Mouse (Mus musculus) ES-Bruce4 (cell line): ENCODE results near the gene Timm44. TPM values are rescaled to one million over a fixed set of nuclear protein-coding genes. Genes with fewer than 3 reads are reported as not detected.

ENCODE experiments used
- H3K27ac ChIP-seq: 2 replicates; pipeline ENCODE4 v1.5.1; 2012; ENCODE audit warnings: low read length, inconsistent platforms; ENCODE audit not compliant: insufficient read depth
- H3K27me3 ChIP-seq: 2 replicates; pipeline ENCODE4 v1.6.1; 2012; ENCODE audit warnings: mild to moderate bottlenecking, low read length, inconsistent platforms; ENCODE audit not compliant: control insufficient read depth, poor library complexity, insufficient read depth, severe bottlenecking
- H3K36me3 ChIP-seq: 2 replicates; pipeline ENCODE4 v1.6.1; 2012; ENCODE audit warnings: inconsistent platforms, mild to moderate bottlenecking, low read length, moderate library complexity; ENCODE audit not compliant: control insufficient read depth, poor library complexity, insufficient read depth, severe bottlenecking
- H3K4me1 ChIP-seq: one replicate; pipeline ENCODE4 v1.8.1; 2011; ENCODE audit warnings: low read length; ENCODE audit not compliant: control insufficient read depth, insufficient read depth
- H3K4me3 ChIP-seq: 2 replicates; pipeline ENCODE4 v1.5.1; 2011; ENCODE audit warnings: low read depth, mild to moderate bottlenecking, low read length
- H3K9ac ChIP-seq: 2 replicates; pipeline ENCODE4 v1.6.1; 2012; ENCODE audit warnings: low read depth, mild to moderate bottlenecking, inconsistent platforms; ENCODE audit not compliant: poor library complexity, severe bottlenecking
- H3K9me3 ChIP-seq: replicated peaks from 2 replicates; pipeline ENCODE4 v1.6.1; 2012; ENCODE audit warnings: mild to moderate bottlenecking, low read length, inconsistent platforms; ENCODE audit not compliant: control insufficient read depth, poor library complexity, insufficient read depth, severe bottlenecking
- CTCF ChIP-seq: IDR thresholded peaks from one replicate; pipeline ENCODE4 v1.8.1; 2011; ENCODE audit warnings: low read depth, low read length
- EP300 ChIP-seq: IDR thresholded peaks from 2 replicates; pipeline ENCODE4 v1.6.1; 2011; ENCODE audit warnings: low read depth, low read length; ENCODE audit not compliant: insufficient read depth
- POLR2A ChIP-seq: IDR thresholded peaks from one replicate; pipeline ENCODE4 v1.8.1; 2011; ENCODE audit warnings: low read length; ENCODE audit not compliant: insufficient read depth
- polyA plus RNA-seq: library from polyadenylated mRNA; stranded (reverse); fragments of >200 nt; gene quantifications from 2 replicates; pipeline ENCODE4 v1.2.4, GENCODE M21; 2011; ENCODE audit warnings: low read depth; ENCODE audit not compliant: missing spikeins, insufficient read depth, insufficient read length

Timm44 gene
- polyA plus RNA-seq, 1 experiment = 103 TPM

- no peak overlapping the region for H3K9ac ChIP-seq
- no peaks in the 10 kb centered on the region for H3K4me1 ChIP-seq
- H3K27ac ChIP-seq = no peak overlapping the region
- H3K9me3 ChIP-seq = no peaks in the 10 kb centered on the region
- H3K27me3 ChIP-seq = no peaks in the 10 kb centered on the region
- H3K36me3 ChIP-seq = peaks cover 40% of the 10 kb centered on the region
- TF ChIP-seq EP300 = no peak
- TF ChIP-seq CTCF = no peak
- TF ChIP-seq POLR2A = no peak
- no peak overlapping the region for H3K4me3 ChIP-seq
Measured at GRCm38 (mm10) chr8:4321031-4321430, 45.3 kb upstream of the Timm44 start.

GRCm38 (mm10) chr8:4320404-4320803 lies 44.7 kb upstream of the Timm44 start:
- TF ChIP-seq POLR2A = no peak
- no peak for TF ChIP-seq EP300
- no peak for TF ChIP-seq CTCF
- H3K27me3 ChIP-seq = no peaks in the 10 kb centered on the region
- no peak overlapping the region for H3K27ac ChIP-seq
- H3K4me1 ChIP-seq = no peaks in the 10 kb centered on the region
- no peaks in the 10 kb centered on the region for H3K9me3 ChIP-seq
- H3K36me3 ChIP-seq = peaks cover 40% of the 10 kb centered on the region
- H3K4me3 ChIP-seq = no peak overlapping the region
- no peak overlapping the region for H3K9ac ChIP-seq

- no peak overlapping the region for H3K4me3 ChIP-seq
- TF ChIP-seq CTCF (no peak), POLR2A (no peak), EP300 (no peak)
- H3K36me3 ChIP-seq = peaks cover 40% of the 10 kb centered on the region
- peaks cover under 1% of the 10 kb centered on the region for H3K4me1 ChIP-seq
- no peak overlapping the region for H3K27ac ChIP-seq
- H3K9me3 ChIP-seq = no peaks in the 10 kb centered on the region
- H3K27me3 ChIP-seq = no peaks in the 10 kb centered on the region
- no peak overlapping the region for H3K9ac ChIP-seq
Measured at GRCm38 (mm10) chr8:4319573-4319872, 43.8 kb upstream of the Timm44 start.

GRCm38 (mm10) chr8:4318796-4319572 lies 43.3 kb upstream of the Timm44 start:
- H3K4me1 ChIP-seq = peaks cover 2% of the 10 kb centered on the region
- no peaks in the 10 kb centered on the region for H3K9me3 ChIP-seq
- peaks cover 40% of the 10 kb centered on the region for H3K36me3 ChIP-seq
- H3K27me3 ChIP-seq = no peaks in the 10 kb centered on the region
- H3K4me3 ChIP-seq = no peak overlapping the region
- no peak overlapping the region for H3K27ac ChIP-seq
- no peak for TF ChIP-seq EP300
- no peak for TF ChIP-seq CTCF
- TF ChIP-seq POLR2A = no peak
- no peak overlapping the region for H3K9ac ChIP-seq

GRCm38 (mm10) chr8:4318124-4318523 lies 42.4 kb upstream of the Timm44 start:
- no peak overlapping the region for H3K9ac ChIP-seq
- H3K27ac ChIP-seq = no peak overlapping the region
- peaks cover 2% of the 10 kb centered on the region for H3K4me1 ChIP-seq
- peaks cover 41% of the 10 kb centered on the region for H3K36me3 ChIP-seq
- H3K27me3 ChIP-seq = no peaks in the 10 kb centered on the region
- TF ChIP-seq EP300 = no peak
- no peak for TF ChIP-seq POLR2A
- TF ChIP-seq CTCF = no peak
- no peak overlapping the region for H3K4me3 ChIP-seq
- no peaks in the 10 kb centered on the region for H3K9me3 ChIP-seq

GRCm38 (mm10) chr8:4314852-4315251 lies 39.1 kb upstream of the Timm44 start:
- Histone ChIP-seq H3K4me1 (peaks cover 2% of the 10 kb centered on the region), H3K9me3 (no peaks in the 10 kb centered on the region), H3K9ac (no peak overlapping the region), H3K27me3 (no peaks in the 10 kb centered on the region), H3K36me3 (peaks cover 49% of the 10 kb centered on the region), H3K4me3 (no peak overlapping the region), H3K27ac (no peak overlapping the region)
- TF ChIP-seq EP300 (no peak), CTCF (no peak), POLR2A (no peak)
